Mouse (Mus musculus) MEL (cell line): ENCODE measurements around the gene Gm3415. TPM values are rescaled to one million over a fixed set of nuclear protein-coding genes. Genes with fewer than 3 reads are reported as not detected.

Source experiments
- DNase-seq: peaks from one replicate; pipeline ENCODE4 v3.0.0; 2011; ENCODE audit warnings: low read depth, low spot score
- H3K27ac ChIP-seq: 2 replicates; pipeline ENCODE4 v1.5.1; 2012; ENCODE audit warnings: low read depth, mild to moderate bottlenecking, control low read depth, low read length, moderate library complexity; ENCODE audit not compliant: control insufficient read depth
- H3K27me3 ChIP-seq, 2 experiments: fragments of 150-350 bp in 1 of 2; sonication (generic) in 1 of 2; 2 replicates each; pipeline ENCODE4 v1.6.1; 2012; ENCODE audit warnings: low read length in 2 of 2, mild to moderate bottlenecking in 2 of 2, improper control_type of control experiment in 1 of 2, moderate library complexity in 1 of 2; ENCODE audit not compliant: insufficient read depth in 2 of 2, control insufficient read depth in 1 of 2
- H3K36me3 ChIP-seq, 2 experiments: 2 replicates each; pipeline ENCODE4 v1.6.1; 2012 to 2014; ENCODE audit warnings: low read length in 2 of 2, improper control_type of control experiment in 1 of 2, inconsistent platforms in 1 of 2, mild to moderate bottlenecking in 1 of 2; ENCODE audit not compliant: insufficient read depth in 2 of 2, control insufficient read depth in 1 of 2
- H3K4me1 ChIP-seq, 2 experiments: fragments of 150-350 bp in 1 of 2; sonication (generic) in 1 of 2; 2 replicates each; pipeline ENCODE4 v1.6.1; 2012; ENCODE audit warnings: low read length in 2 of 2, improper control_type of control experiment in 1 of 2, mild to moderate bottlenecking in 1 of 2; ENCODE audit not compliant: insufficient read depth in 2 of 2, control insufficient read depth in 1 of 2
- H3K4me3 ChIP-seq, 2 experiments: fragments of 150-350 bp in 1 of 2; sonication (generic) in 1 of 2; 2 replicates each; pipeline ENCODE4 v1.5.1; 2012; ENCODE audit warnings: low read depth in 2 of 2, low read length in 2 of 2, mild to moderate bottlenecking in 2 of 2, moderate library complexity in 2 of 2, control low read depth in 1 of 2, improper control_type of control experiment in 1 of 2; ENCODE audit not compliant: control insufficient read depth in 1 of 2, insufficient read depth in 1 of 2
- H3K79me2 ChIP-seq: 2 replicates; pipeline ENCODE4 v1.6.1; 2012; ENCODE audit warnings: mild to moderate bottlenecking, low read length, moderate library complexity; ENCODE audit not compliant: control insufficient read depth, poor library complexity, insufficient read depth
- H3K9ac ChIP-seq: 2 replicates; pipeline ENCODE4 v1.6.1; 2012; ENCODE audit warnings: low read depth, mild to moderate bottlenecking, control low read depth, low read length, moderate library complexity; ENCODE audit not compliant: control insufficient read depth, poor library complexity, severe bottlenecking
- H3K9me3 ChIP-seq: fragments of 150-350 bp; sonication (generic); replicated peaks from 2 replicates; pipeline ENCODE4 v1.6.1; 2012; ENCODE audit warnings: mild to moderate bottlenecking, low read length, improper control_type of control experiment, moderate library complexity; ENCODE audit not compliant: insufficient read depth
- BHLHE40 ChIP-seq: IDR thresholded peaks from 2 replicates; pipeline ENCODE4 v1.6.1; 2012; ENCODE audit warnings: low read depth, mild to moderate bottlenecking, inconsistent platforms, low read length, improper control_type of control experiment, borderline replicate concordance
- CTCF ChIP-seq, 3 experiments: IDR thresholded peaks in 2 of 3; conservative IDR thresholded peaks in 1 of 3; 2 replicates each; pipeline ENCODE4 v1.5.1; 2011 to 2012; ENCODE audit warnings: low read length in 3 of 3, low read depth in 2 of 3, mild to moderate bottlenecking in 2 of 3, improper control_type of control experiment in 1 of 3, inconsistent platforms in 1 of 3, mixed read lengths in 1 of 3, moderate library complexity in 1 of 3; ENCODE audit not compliant: control insufficient read depth in 1 of 3, insufficient read depth in 1 of 3, poor library complexity in 1 of 3, severe bottlenecking in 1 of 3
- ELF1 ChIP-seq: IDR thresholded peaks from 2 replicates; pipeline ENCODE4 v1.6.1; 2014; ENCODE audit warnings: low read depth, mild to moderate bottlenecking, inconsistent platforms, low read length, improper control_type of control experiment, moderate library complexity
- ETS1 ChIP-seq: IDR thresholded peaks from 2 replicates; pipeline ENCODE4 v1.6.1; 2012; ENCODE audit warnings: low read depth, mild to moderate bottlenecking, inconsistent platforms, low read length, improper control_type of control experiment, moderate library complexity
- GABPA ChIP-seq: IDR thresholded peaks from 2 replicates; pipeline ENCODE4 v1.6.1; 2012; ENCODE audit warnings: low read depth, mild to moderate bottlenecking, inconsistent platforms, low read length, improper control_type of control experiment, moderate library complexity
- GATA1 ChIP-seq: IDR thresholded peaks from 2 replicates; pipeline ENCODE4 v1.6.1; 2011; ENCODE audit warnings: low read depth, low read length, improper control_type of control experiment
- HCFC1 ChIP-seq: IDR thresholded peaks from 2 replicates; pipeline ENCODE4 v1.6.1; 2012; ENCODE audit warnings: low read depth, mild to moderate bottlenecking, inconsistent platforms, low read length, improper control_type of control experiment, moderate library complexity
- KAT2A ChIP-seq: conservative IDR thresholded peaks from 2 replicates; pipeline ENCODE4 v1.6.1; 2012; ENCODE audit warnings: low read depth, low read length, improper control_type of control experiment, inconsistent platforms
- MAFK ChIP-seq: IDR thresholded peaks from 2 replicates; pipeline ENCODE4 v1.6.1; 2011; ENCODE audit warnings: low read depth, mild to moderate bottlenecking, low read length, improper control_type of control experiment, borderline replicate concordance
- MXI1 ChIP-seq: IDR thresholded peaks from 2 replicates; pipeline ENCODE4 v1.6.1; 2011; ENCODE audit warnings: mild to moderate bottlenecking, low read depth, low read length, improper control_type of control experiment
- NELFE ChIP-seq: IDR thresholded peaks from 2 replicates; pipeline ENCODE4 v1.6.1; 2011; ENCODE audit warnings: low read depth, low read length, improper control_type of control experiment
- POLR2A ChIP-seq, 2 experiments: IDR thresholded peaks; 2 replicates each; pipeline ENCODE4 v1.6.1; 2011 to 2012; ENCODE audit warnings: low read length in 2 of 2, mild to moderate bottlenecking in 2 of 2, control low read depth in 1 of 2, improper control_type of control experiment in 1 of 2, low read depth in 1 of 2, moderate library complexity in 1 of 2; ENCODE audit not compliant: control insufficient read depth in 1 of 2, insufficient read depth in 1 of 2, poor library complexity in 1 of 2
- POLR2AphosphoS2 ChIP-seq: IDR thresholded peaks from 2 replicates; pipeline ENCODE4 v1.6.1; 2011; ENCODE audit warnings: low read length, improper control_type of control experiment
- POLR2AphosphoS5 ChIP-seq: IDR thresholded peaks from 2 replicates; pipeline ENCODE4 v1.6.1; 2012; ENCODE audit warnings: low read depth, borderline replicate concordance, mild to moderate bottlenecking, inconsistent platforms, low read length, moderate library complexity, mixed read lengths
- RAD21 ChIP-seq: IDR thresholded peaks from 2 replicates; pipeline ENCODE4 v1.6.1; 2011; ENCODE audit warnings: mild to moderate bottlenecking, low read depth, low read length, improper control_type of control experiment
- RCOR1 ChIP-seq: IDR thresholded peaks from 2 replicates; pipeline ENCODE4 v1.6.1; 2012; ENCODE audit warnings: low read depth, mild to moderate bottlenecking, inconsistent platforms, low read length, improper control_type of control experiment
- TCF12 ChIP-seq: IDR thresholded peaks from 2 replicates; pipeline ENCODE4 v1.6.1; 2014; ENCODE audit warnings: low read depth, mild to moderate bottlenecking, inconsistent platforms, low read length, improper control_type of control experiment, moderate library complexity
- UBTF ChIP-seq: IDR thresholded peaks from 2 replicates; pipeline ENCODE4 v1.6.1; 2012; ENCODE audit warnings: low read depth, mild to moderate bottlenecking, inconsistent platforms, low read length, improper control_type of control experiment, moderate library complexity, borderline replicate concordance; ENCODE audit not compliant: insufficient read depth
- USF1 ChIP-seq: IDR thresholded peaks from 2 replicates; pipeline ENCODE4 v1.6.1; 2014; ENCODE audit warnings: low read depth, mild to moderate bottlenecking, inconsistent platforms, low read length, improper control_type of control experiment, moderate library complexity
- USF2 ChIP-seq, 2 experiments: IDR thresholded peaks; 2 replicates each; pipeline ENCODE4 v1.6.1; 2011 to 2012; ENCODE audit warnings: improper control_type of control experiment in 2 of 2, low read length in 2 of 2, borderline replicate concordance in 1 of 2, inconsistent platforms in 1 of 2, low read depth in 1 of 2, mild to moderate bottlenecking in 1 of 2; ENCODE audit not compliant: insufficient read depth in 1 of 2
- ZKSCAN1 ChIP-seq: IDR thresholded peaks from 2 replicates; pipeline ENCODE4 v1.6.1; 2012; ENCODE audit warnings: low read depth, mild to moderate bottlenecking, inconsistent platforms, low read length, improper control_type of control experiment, moderate library complexity
- ZMIZ1 ChIP-seq: IDR thresholded peaks from 2 replicates; pipeline ENCODE4 v1.6.1; 2012; ENCODE audit warnings: low read depth, mild to moderate bottlenecking, inconsistent platforms, low read length, improper control_type of control experiment, moderate library complexity
- ZNF384 ChIP-seq: IDR thresholded peaks from 2 replicates; pipeline ENCODE4 v1.6.1; 2012; ENCODE audit warnings: low read depth, mild to moderate bottlenecking, inconsistent platforms, low read length, improper control_type of control experiment
- polyA plus RNA-seq, 2 experiments: library from polyadenylated mRNA; stranded (reverse) in 1 of 2; unstranded in 1 of 2; fragments of >175 nt in 1 of 2; fragments of >200 nt in 1 of 2; gene quantifications; 2 replicates each; pipeline versions ENCODE4 v1.2.1 to v1.2.4; 2012; ENCODE audit warnings: low replicate concordance in 2 of 2, low read depth in 1 of 2; ENCODE audit not compliant: insufficient read length in 2 of 2, insufficient read depth in 1 of 2, missing spikeins in 1 of 2
- total RNA-seq: library from RNA; depleted of rRNA; stranded (reverse); fragments of 300-350 nt; gene quantifications from 2 replicates; pipeline ENCODE4 v1.2.3, GENCODE M21; 2012

Gm3415 gene
- total and polyA plus RNA-seq, 3 experiments, result not detected

- Histone ChIP-seq H3K4me3 (no peak overlapping the region), H3K27me3 (no peaks in the 10 kb centered on the region), H3K9me3 (no peaks in the 10 kb centered on the region), H3K79me2 (no peaks in the 10 kb centered on the region), H3K36me3 (no peaks in the 10 kb centered on the region), H3K4me1 (no peaks in the 10 kb centered on the region), H3K27ac (no peak overlapping the region), H3K9ac (no peak overlapping the region)
- DNase-seq, result no peak
- TF ChIP-seq ZNF384, result no peak
- TF ChIP-seq HCFC1, result no peak
- TF ChIP-seq ETS1, result no peak
- TF ChIP-seq ZMIZ1, result no peak
- no peak for TF ChIP-seq USF2 (IDR thresholded peaks at IDR 0.05; ENCODE audit: borderline replicate concordance in 1 of 2, insufficient read depth in 1 of 2, low read depth in 1 of 2, low read length in 2 of 2)
- TF ChIP-seq GABPA, result no peak
- no peak for TF ChIP-seq MAFK
- TF ChIP-seq NELFE, result no peak
- no peak for TF ChIP-seq KAT2A
- TF ChIP-seq ELF1, result no peak
- no peak for TF ChIP-seq POLR2A (IDR thresholded peaks at IDR 0.05; ENCODE audit: control insufficient read depth in 1 of 2, insufficient read depth in 1 of 2, low read depth in 1 of 2, low read length in 2 of 2, poor library complexity in 1 of 2)
- TF ChIP-seq BHLHE40, result no peak
- TF ChIP-seq, all 39 proteins: peak for 0
Measured at GRCm38 (mm10) chr5:146592580-146592979, 36.6 kb downstream of the Gm3415 start.

GRCm38 (mm10) chr5:146596612-146597502, 40.9 kb downstream of the Gm3415 start:
- Histone ChIP-seq H3K27me3 (no peaks in the 10 kb centered on the region), H3K36me3 (no peaks in the 10 kb centered on the region), H3K4me3 (no peak overlapping the region), H3K79me2 (no peaks in the 10 kb centered on the region), H3K27ac (no peak overlapping the region), H3K9ac (no peak overlapping the region), H3K4me1 (no peaks in the 10 kb centered on the region), H3K9me3 (no peaks in the 10 kb centered on the region)
- no peak for DNase-seq
- TF ChIP-seq POLR2AphosphoS5 (no peak), RAD21 (no peak), ZKSCAN1 (no peak), TCF12 (no peak), GATA1 (no peak), USF1 (no peak), MXI1 (no peak), KAT2A (no peak), ZNF384 (no peak), POLR2AphosphoS2 (no peak), UBTF (no peak), RCOR1 (no peak), CTCF (IDR thresholded peaks at IDR 0.05 in 2 of 3, conservative IDR thresholded peaks at IDR 0.05 in 1 of 3; ENCODE audit: control insufficient read depth in 1 of 3, insufficient read depth in 1 of 3, low read depth in 2 of 3, low read length in 3 of 3, poor library complexity in 1 of 3, severe bottlenecking in 1 of 3) (no peak), ETS1 (no peak)
